Mouse (Mus musculus): ENCODE measurements around the gene Far1. TPM values are rescaled to one million over a fixed set of nuclear protein-coding genes. Genes with fewer than 3 reads are reported as not detected.

Far1 gene
- total RNA-seq (2021) = 10 to 100 TPM in 1 of 2 experiments, 1 to 10 TPM in 1; 9.9 to 13.7 TPM
- long read RNA-seq, experiment 1, full-length matches to known transcripts = 2 of 5 reads
- long read RNA-seq, experiment 1, partial matches to known transcripts = 1 of 5 reads
- long read RNA-seq, experiment 1, other reads (novel, unspliced or antisense) = 2 of 5 reads
- long read RNA-seq, experiment 2, full-length matches to known transcripts = 1 of 3 reads
- long read RNA-seq, experiment 2, partial matches to known transcripts = 0 of 3 reads
- long read RNA-seq, experiment 2, other reads (novel, unspliced or antisense) = 2 of 3 reads

DNA sequence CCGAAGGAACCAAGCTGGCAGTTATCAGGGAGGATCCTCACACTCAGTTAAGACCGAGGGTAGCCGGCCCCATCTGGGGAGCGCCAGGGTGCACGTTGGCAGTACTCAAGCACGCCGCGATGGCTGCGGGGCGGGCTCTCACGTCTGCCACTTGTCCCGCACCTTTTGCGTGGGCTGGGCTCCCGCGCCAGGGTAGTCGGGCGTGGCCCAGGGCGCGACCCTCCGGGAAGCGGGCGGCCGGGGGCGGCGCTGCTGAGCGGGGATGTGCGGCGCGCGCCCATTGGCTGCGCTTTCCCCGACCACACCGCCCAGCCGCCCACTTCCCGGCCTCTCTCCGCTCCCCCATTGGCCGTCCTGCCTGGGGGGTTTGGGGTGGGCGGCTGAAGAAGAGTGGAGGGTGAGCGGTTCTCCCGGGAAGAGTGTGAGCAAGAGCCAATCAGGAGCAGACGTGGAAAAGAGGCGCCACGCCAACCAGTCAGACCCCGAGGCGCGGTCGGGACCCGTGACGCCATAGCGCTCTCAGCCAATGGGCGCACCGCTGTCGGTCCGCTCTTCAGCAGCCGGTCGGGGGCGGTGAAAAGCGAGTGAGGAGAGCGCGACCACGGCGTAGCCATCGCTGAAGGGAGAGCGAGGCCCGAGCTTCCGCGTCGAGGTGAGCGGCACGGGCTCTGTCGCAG, at the start of gene Far1:
Gene Far1, plus strand, starts transcription at position 549 of the 677 bp plus-strand sequence.
- DNase-seq = peak; percentile 99
- Histone ChIP-seq H3K4me3 (peak within 1 kb of the TSS; percentile 90), H3K27ac (peak within 1 kb of the TSS; percentile 93)
- intact Hi-C loops (cut with DNase I) = loop anchor here (10.0 kb wide), 1 partner anchor 139 kb away; no protein-coding TSS in a partner anchor
- peak; percentile 69 for TF ChIP-seq CTCF (IDR thresholded peaks at IDR 0.05)

DNA sequence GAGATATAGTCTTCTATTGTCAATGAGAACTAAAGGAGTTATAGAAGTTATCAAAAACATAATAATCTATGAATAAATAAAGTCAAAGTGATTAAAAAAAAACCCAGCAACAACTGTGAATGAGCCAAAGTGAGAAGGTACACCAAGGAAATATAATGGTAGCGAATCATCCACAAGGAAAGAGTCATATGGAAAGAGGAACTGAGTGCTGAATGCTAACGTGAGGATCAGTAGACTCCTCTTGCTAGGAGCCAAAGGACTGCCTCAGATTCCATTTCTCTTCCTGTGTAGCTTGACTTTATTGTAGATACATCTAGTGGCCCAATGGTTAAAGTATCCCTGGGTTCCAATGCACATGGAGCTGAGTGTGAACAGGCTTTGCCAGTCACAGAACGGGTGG, 45.3 kb upstream of the Far1 start:
- H3K4me3 ChIP-seq = no peak overlapping the region
- H3K27ac ChIP-seq = no peak overlapping the region
- no peak for TF ChIP-seq CTCF (IDR thresholded peaks at IDR 0.05)
- no peak for DNase-seq
- intact Hi-C loops (cut with DNase I) = loop anchor here (10.0 kb wide), 1 partner anchor 116 kb away; no protein-coding TSS in a partner anchor

DNA sequence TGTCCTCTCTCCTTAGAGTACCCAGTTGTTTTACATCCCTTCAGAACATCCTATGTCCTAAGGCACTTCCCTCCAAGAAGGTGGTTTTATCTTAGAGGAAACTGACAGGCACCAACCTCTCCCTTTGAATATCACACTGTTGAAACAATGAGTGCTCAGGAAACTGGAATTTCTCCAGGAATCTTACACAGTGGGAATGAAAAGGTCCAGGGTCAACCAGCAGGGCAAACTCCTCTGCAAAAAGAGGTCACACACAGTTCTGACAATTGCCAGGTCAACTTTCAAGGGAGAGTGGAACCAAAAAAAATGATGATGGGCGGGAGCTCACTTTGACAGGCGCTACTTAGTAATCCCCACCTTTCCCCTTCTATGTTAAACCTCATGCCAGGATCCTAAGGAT, 43.0 kb upstream of the Far1 start:
- Histone ChIP-seq H3K27ac (no peak overlapping the region), H3K4me3 (no peak overlapping the region)
- no peak for DNase-seq
- TF ChIP-seq CTCF (IDR thresholded peaks at IDR 0.05) = no peak
- intact Hi-C loops (cut with DNase I) = no loop called here

DNA sequence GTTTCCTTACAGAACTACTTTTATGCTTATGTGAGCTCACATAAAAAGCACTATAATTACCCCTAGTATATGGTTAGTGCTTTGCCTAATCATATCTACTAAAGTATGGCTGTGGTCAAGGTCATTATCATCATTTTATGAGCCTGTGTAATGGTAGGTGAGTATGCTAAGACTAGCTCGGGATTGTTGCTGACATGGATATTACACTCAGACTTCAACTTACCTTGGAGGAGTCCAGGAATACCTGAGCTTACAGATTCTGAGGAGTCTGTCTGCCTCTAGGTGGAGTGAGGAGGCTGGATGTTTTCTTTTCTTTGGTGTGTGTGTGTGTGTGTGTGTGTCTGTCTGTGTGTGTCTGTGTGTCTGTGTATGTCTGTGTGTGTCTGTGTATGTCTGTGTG, 42.0 kb upstream of the Far1 start:
- intact Hi-C loops (cut with DNase I) = no loop called here
- DNase-seq = no peak
- Histone ChIP-seq H3K4me3 (no peak overlapping the region), H3K27ac (no peak overlapping the region)
- no peak for TF ChIP-seq CTCF (IDR thresholded peaks at IDR 0.05)

DNA sequence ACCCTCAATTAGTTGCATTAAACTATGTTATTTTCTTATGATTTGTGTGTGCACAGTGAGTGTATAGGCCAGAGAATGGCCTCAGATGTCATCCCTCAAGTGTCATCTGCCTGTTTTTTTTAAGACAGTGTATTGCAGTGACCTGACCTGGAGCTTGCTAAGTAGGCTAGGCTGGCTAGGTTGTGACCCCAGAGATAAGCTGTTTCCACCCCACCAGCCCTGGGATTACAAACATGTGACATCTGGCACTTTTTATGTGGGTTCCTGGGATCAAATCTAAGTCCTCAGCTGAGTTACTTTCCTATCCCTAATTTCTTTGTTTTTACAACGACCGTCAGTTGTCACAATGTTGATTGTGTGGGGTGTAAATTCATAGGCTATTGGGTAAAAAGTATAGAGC, 17.8 kb upstream of the Far1 start:
- no peak for TF ChIP-seq CTCF (IDR thresholded peaks at IDR 0.05)
- no peak overlapping the region for H3K27ac ChIP-seq
- no peak for DNase-seq
- intact Hi-C loops (cut with DNase I) = no loop called here
- H3K4me3 ChIP-seq = no peak overlapping the region

DNA sequence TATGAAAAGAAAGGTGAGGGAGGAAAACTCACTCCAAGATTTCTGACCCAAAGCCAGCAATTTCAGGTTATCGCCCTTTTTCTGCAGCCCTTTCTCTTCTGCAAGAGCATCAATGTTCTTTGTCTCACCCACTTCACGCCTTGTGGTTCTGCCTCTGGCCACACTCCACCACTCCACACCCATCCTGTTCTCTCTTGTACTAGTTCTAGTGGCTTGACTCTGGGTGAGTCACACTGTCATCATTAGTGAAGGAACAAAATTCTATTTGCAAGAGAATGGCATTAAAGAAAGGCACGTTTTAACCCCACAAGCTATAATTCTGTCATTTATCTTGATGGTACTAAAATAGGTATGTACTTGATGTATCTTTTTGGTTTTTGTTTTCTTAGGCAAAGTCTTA, 15.2 kb upstream of the Far1 start:
- Histone ChIP-seq H3K27ac (no peak overlapping the region), H3K4me3 (no peak overlapping the region)
- intact Hi-C loops (cut with DNase I) = no loop called here
- no peak for TF ChIP-seq CTCF (IDR thresholded peaks at IDR 0.05)
- no peak for DNase-seq

DNA sequence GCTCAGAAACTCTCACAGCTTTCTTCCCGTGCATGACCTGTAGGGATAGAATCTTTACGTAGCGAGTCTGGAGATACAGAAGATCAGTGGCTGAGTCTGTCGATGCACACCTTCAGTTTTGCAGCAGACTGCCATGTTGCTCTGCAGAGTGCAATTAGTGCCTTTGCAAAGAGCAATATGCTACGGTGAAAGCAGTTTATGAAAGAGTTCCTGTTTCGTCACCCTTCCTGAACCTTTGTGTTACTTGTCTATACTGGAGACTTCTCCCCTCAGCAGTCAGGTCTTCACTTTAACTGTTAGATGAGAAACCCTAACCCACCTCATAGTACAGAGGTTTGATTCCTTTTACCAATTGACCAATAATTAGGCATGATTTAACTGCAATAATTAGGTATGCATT, 13.8 kb upstream of the Far1 start:
- intact Hi-C loops (cut with DNase I) = loop anchor here (2.0 kb wide), 1 partner anchor 25 kb away; no protein-coding TSS in a partner anchor
- TF ChIP-seq CTCF (IDR thresholded peaks at IDR 0.05) = no peak
- no peak overlapping the region for H3K4me3 ChIP-seq

DNA sequence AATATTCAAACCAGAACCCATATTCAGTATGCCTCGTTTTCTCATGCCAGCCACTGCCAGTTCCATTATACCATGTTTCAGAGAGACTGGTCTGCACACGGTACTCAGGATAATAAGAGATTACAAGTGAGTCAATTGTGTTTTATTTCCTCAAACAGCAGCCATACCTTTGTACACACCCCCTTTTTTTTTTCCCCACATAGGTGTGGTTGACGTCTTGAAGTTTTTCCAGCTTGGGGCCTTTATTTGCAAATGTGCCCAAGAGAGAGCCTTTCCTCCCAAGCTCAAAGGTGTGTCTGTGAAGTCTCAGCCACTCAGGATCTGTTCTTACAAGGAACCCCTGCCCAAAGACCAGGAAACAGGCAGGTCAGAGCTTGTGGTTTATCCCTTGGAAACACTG, 11.2 kb upstream of the Far1 start:
- Histone ChIP-seq H3K27ac (no peak overlapping the region), H3K4me3 (no peak overlapping the region)
- TF ChIP-seq CTCF (IDR thresholded peaks at IDR 0.05) = no peak
- no peak for DNase-seq
- intact Hi-C loops (cut with DNase I) = no loop called here

More for the DNA sequence above, 13.8 kb upstream of the Far1 start:
- no peak for DNase-seq
- H3K27ac ChIP-seq = no peak overlapping the region

DNA sequence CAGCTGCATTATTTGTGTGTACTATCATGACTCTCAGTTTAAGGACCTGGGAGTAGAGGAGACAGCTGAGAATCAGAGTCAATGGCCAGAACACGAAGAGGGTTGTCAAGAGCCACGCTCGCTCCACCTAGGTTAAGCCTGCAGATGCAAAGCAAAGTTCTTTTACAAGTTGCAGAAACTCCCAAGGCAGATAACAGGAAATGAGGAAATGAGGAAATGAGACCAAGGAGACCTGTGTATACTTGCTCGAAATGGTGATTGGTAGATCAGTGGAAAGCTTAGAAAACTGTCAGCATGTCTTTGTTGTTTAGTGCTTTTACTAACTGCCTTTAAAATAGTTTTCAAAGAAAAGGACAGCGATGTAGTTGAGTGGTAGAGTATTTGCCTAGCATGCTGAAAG, 8.6 kb upstream of the Far1 start:
- no peak overlapping the region for H3K4me3 ChIP-seq
- no peak for DNase-seq
- intact Hi-C loops (cut with DNase I) = no loop called here
- no peak for TF ChIP-seq CTCF (IDR thresholded peaks at IDR 0.05)
- H3K27ac ChIP-seq = no peak overlapping the region

DNA sequence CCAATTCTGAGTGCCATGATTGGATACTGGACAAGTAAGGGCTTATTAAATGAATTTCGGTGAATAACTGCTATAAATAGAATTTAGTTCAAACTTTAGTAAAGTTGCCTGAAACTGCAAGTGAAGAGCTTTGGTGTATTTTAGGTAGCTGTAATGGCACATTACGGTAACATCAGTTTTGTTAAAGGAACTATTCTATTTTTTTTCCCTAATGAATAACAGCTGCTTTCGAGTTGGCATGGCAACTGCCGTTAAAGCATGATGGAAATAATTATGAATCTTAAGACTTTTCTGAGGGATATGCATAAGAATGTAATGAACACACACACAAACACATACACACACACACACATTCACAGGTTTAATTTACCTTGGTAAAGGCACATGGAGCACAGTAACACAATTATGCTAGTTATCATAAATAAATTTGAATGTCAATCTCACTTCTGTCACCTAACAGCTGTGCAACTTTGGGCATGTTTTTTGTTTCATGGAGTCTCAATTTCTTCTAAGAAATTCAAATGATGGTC, 8.1 kb upstream of the Far1 start:
- H3K27ac ChIP-seq = no peak overlapping the region
- intact Hi-C loops (cut with DNase I) = no loop called here
- no peak for TF ChIP-seq CTCF (IDR thresholded peaks at IDR 0.05)
- H3K4me3 ChIP-seq = no peak overlapping the region
- DNase-seq = no peak

DNA sequence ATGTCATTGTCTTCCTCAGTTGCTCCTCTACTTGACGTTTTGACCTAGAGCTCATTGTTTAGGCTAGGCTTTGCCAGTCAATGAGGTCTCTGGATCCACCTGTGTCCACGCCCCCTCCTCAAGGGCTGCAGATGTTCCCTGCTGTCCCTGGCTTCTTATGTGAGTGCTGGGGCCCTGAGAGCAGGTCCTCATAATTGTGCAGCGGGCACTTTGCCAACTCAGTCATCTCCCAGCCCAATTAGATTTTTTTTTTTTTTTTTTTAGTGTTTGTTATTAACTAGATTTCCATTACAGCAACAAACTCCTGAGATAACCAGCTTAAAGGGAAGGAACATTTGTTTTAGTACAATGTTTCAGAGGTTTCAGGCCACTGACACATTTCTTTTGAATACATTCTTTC, 5.8 kb upstream of the Far1 start:
- no peak for TF ChIP-seq CTCF (IDR thresholded peaks at IDR 0.05)
- no peak overlapping the region for H3K27ac ChIP-seq
- intact Hi-C loops (cut with DNase I) = no loop called here
- no peak for DNase-seq
- no peak overlapping the region for H3K4me3 ChIP-seq

DNA sequence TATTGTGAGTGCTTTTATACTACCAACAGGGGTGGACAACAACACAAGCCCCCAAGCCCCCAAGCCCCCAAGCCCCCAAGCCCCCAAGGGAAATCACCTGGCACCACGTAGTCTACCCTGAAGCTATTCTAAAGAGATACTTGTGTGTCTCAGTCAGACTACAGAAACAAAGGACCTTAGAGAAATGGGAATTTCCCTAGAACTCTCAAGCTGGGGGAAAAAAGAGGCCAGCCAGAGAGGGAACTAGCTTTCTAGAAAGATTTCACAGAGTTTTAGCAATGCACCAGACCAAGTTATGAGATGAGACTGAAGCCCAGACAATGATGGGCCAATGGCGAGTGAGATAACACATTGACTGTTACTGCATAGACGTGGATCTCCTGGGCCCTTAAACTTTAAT, 2.2 kb upstream of the Far1 start:
- DNase-seq = no peak
- intact Hi-C loops (cut with DNase I) = loop anchor here (10.0 kb wide), 1 partner anchor 137 kb away; no protein-coding TSS in a partner anchor
- Histone ChIP-seq H3K4me3 (no peak overlapping the region), H3K27ac (no peak overlapping the region)
- no peak for TF ChIP-seq CTCF (IDR thresholded peaks at IDR 0.05)

DNA sequence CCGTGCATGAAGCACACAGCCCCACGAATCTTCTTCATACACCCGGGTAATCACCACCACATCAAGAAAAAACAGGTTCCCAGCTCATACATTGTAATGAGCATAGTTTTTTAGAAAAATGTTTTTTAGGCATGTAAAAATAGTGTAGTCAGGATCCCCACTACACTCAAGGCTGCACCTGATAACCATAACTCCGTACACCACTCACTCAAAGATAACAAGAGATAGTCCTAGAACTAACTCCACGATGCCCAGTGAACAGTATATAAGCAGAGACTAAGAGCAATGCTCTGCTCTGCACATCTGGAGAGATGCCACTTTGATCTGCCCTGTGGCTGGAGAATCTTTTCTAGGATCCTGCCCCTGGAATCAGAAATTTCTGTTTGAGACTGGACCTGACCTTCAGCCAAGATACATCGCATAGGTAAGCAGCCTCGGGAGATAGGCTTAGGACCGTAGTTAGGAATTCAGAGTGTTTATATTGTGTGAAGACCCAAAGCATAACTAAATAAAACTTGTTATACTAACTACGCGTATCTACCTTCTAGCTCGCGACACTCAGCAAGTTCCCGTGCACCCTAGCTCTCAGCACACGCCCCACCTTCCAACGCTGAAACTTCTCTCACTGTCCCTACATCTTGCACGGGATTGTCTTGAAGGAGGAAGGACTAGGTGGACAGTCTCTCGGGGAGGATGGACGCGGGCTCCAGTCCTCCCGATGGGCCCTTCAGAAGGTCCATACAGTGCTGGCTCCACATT, 928 bp upstream of the Far1 start:
- no peak for TF ChIP-seq CTCF (IDR thresholded peaks at IDR 0.05)
- intact Hi-C loops (cut with DNase I) = loop anchor here (10.0 kb wide), 1 partner anchor 138 kb away; no protein-coding TSS in a partner anchor
- DNase-seq = no peak
- H3K4me3 ChIP-seq = peak overlapping the region; percentile 90
- H3K27ac ChIP-seq = peak overlapping the region; percentile 93

Data from gastrocnemius, adult 2 months (tissue).